ENCODE assay signal across 21 mouse cellular contexts in the genomic region with DNA sequence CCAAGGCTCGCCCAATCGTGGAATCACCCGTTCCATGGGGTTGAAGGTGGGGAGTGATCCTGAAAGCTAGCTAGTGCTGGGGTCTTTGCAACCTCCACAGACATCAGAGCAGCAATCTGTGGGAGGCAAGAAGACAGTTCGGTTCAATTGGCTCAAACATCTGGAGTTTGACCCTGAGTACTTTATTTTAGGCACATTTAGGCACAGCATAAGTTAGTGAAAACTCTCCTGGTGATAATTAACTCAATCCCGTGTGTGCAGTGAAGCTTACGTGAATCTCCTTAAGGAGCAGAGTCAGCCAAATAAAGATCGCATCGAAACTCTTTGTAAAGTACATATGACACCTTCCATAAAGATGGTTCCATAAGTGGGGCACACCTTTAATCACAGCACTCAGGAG. TPM values are rescaled to one million over a fixed set of nuclear protein-coding genes. Genes with fewer than 3 reads are reported as not detected.
"Had no signal": no experiment of that assay in that cellular context is flagged by ENCODE, and none has a peak within 500 bp of the region (broad histone marks: within the 10 kb centered on the region; RNA-seq: fewer than 3 reads in every experiment).

No protein-coding gene starts in this region.

- H3K27me3 ChIP-seq: intestine, embryonic 15.5 days; limb, embryonic 12.5 days; limb, embryonic 15.5 days; stomach, embryonic 15.5 days had no signal

- H3K4me3 ChIP-seq: intestine, embryonic 15.5 days; limb, embryonic 12.5 days; limb, embryonic 15.5 days; liver, embryonic 13.5 days; stomach, embryonic 15.5 days had no signal

- H3K9me3 ChIP-seq: intestine, embryonic 15.5 days; limb, embryonic 12.5 days; limb, embryonic 15.5 days; liver, embryonic 13.5 days; stomach, embryonic 15.5 days had no signal

- DNase-seq: left cerebral cortex, postnatal 4 days; liver, embryonic 13.5 days; lung, adult 2 months; lung, postnatal 14 days; lung, postnatal 4 days; midbrain, embryonic 14.5 days; right cerebral cortex, adult 18-20 months; right cerebral cortex, postnatal 14 days; right cerebral cortex, postnatal 4 days; thymus, postnatal 25 days had no signal

- H3K36me3 ChIP-seq: intestine, embryonic 15.5 days; limb, embryonic 12.5 days; liver, embryonic 13.5 days; stomach, embryonic 15.5 days had no signal

- H3K4me2 ChIP-seq: intestine, embryonic 15.5 days; limb, embryonic 12.5 days; limb, embryonic 15.5 days; liver, embryonic 13.5 days; midbrain, embryonic 11.5 days; stomach, embryonic 15.5 days had no signal

- H3K27ac ChIP-seq: intestine, embryonic 15.5 days; limb, embryonic 12.5 days; limb, embryonic 15.5 days; liver, embryonic 13.5 days; stomach, embryonic 15.5 days had no signal

- ATAC-seq: hindbrain, embryonic 16.5 days; intestine, embryonic 15.5 days had no signal

- H3K9ac ChIP-seq: intestine, embryonic 15.5 days; limb, embryonic 12.5 days; limb, embryonic 15.5 days; liver, embryonic 13.5 days; stomach, embryonic 15.5 days had no signal

RNA-seq across cellular contexts. Expression of gene Gm20388, which starts 28.7 kb away (rescaled TPM):
- total RNA-seq: layer of hippocampus, postnatal 14 days had no signal
- polyA plus RNA-seq: intestine, embryonic 15.5 days; limb, embryonic 12.5 days; liver, embryonic 13.5 days; lung, embryonic 16.5 days; midbrain, embryonic 11.5 days; midbrain, postnatal 0 days; neural tube, embryonic 11.5 days; stomach, embryonic 15.5 days; thymus, postnatal 0 days had no signal
